Mouse (Mus musculus): Measurements from ENCODE around the gene Atxn10.

DNA sequence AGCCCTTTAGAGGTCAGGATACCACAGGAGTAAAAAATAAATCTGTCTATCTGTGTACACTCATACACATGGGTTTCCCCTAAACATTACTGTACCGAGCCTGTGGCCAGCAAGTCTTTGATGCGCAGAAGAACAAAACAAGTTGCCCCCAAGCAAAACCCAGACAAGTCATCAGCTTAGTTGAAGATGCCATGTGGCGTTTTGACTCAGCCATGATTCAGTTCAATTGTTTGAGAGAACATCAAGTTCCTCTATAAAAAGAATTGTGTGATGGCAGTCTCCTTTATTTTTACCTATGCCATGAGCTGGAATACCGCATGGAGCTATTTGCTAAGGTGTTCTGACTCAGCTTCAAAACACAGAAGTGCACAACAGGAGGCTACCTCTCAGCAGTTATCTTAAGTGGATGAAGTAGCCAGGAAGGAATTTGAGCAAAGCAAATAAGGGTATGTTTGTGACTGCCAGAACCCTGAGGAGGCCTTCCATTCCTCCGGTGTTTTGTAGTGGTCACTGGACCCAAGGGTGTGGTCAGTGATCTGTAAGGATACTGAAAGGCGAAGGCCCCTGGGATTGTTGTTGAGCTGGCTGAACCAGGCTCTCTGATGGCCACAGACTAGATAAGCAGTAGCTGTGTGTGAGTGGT, 11.1 kb downstream of the Atxn10 start:
- no peak for TF ChIP-seq CTCF (IDR thresholded peaks at IDR 0.05; ENCODE audit: low read depth)
- TF ChIP-seq EP300 (IDR thresholded peaks at IDR 0.05; ENCODE audit: low read depth), result no peak

Data from heart, postnatal 0 days (tissue).